Mouse (Mus musculus) mesoderm, embryonic 11.5 days (tissue): ENCODE measurements around the gene Abca2.

Experiments
- DNase-seq: peaks from one replicate; pipeline ENCODE4 v3.0.0-alpha.2; 2012; ENCODE audit warnings: low read depth, low spot score

The Abca2 gene

DNA sequence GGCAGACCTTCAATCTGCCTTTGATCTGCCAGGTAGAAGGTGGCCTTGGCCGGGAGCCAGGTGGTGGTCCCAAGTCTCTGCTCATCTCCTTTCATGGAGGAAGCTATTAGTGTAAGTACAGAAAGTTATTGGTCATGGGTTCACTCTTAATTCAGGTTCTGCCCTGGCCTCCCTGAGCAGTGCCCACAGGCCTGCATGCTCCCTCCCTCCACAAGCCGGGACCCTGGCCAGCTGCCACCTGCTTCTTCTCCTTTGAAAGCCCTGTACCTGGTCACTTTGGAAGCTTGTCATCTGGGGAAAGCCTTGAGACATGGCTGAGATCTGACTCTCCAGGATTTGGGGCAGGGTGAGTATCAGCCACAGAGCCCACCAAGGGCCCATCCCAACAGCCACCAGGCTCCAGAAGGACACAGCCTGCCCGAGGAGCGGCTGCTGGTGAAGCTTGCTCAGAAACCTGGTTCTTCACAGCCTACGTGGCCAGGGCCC, 65.0 kb downstream of the Abca2 start, which contains the start of gene Lcn12:
Gene Lcn12, minus strand, starts transcription at position 436 of the 486 bp plus-strand sequence.
- no peak for DNase-seq

DNA sequence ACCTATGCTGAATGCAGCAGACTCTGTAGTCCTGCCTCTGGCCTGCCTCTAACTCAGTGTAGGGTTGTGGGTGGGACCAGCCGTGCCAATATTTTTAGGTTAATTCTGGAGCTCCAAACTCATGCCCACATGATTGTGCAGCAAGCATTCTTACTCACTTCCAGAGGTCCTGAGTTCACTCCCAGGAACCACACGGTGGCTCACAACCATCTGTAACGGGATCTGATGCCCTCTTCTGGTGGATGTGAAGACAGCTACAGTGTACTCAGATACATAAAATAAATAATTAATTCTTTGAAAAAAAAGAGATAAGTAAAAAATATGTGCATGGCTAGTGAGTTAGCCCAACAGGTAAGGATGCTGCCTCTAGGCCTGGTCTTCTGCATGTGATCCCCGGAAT, 68.0 kb downstream of the Abca2 start:
- DNase-seq, result peak; percentile 35
